Mouse (Mus musculus) urinary bladder, postnatal 36 days (tissue): Measurements from ENCODE around the gene Arhgef26.

Source experiments
- DNase-seq, 2 experiments: peaks; one replicate each; pipeline ENCODE4 v3.0.0; 2022; ENCODE audit warnings: low spot score in 2 of 2, mixed read lengths in 1 of 2

The Arhgef26 gene

GRCm38 (mm10) chr3:62382853-62383252 is 44.7 kb downstream of the Arhgef26 start:
- DNase-seq, result no peak

- DNase-seq, result no peak
These were observed 54.5 kb downstream of the Arhgef26 start for GRCm38 (mm10) chr3:62392636-62393035.

DNA sequence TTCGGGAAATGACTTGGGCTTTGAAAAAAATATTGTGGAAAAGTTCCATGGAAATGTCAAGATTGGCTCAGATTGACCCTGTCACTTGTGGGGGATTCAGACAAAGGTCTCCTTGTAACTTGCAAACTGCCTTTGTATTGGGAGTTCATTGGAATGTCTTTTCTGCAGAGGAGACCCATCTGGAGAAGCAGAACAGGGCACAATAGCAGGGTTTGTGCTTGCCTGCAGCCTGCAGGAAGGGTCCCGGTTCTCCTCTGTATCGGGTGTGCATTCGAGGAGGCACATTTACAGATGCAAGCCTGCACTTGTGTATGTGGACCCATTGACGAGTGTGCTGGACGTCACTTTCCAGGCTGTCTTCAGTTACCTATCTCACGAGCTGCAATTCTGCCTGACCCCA is 56.1 kb downstream of the Arhgef26 start:
- no peak for DNase-seq

DNA sequence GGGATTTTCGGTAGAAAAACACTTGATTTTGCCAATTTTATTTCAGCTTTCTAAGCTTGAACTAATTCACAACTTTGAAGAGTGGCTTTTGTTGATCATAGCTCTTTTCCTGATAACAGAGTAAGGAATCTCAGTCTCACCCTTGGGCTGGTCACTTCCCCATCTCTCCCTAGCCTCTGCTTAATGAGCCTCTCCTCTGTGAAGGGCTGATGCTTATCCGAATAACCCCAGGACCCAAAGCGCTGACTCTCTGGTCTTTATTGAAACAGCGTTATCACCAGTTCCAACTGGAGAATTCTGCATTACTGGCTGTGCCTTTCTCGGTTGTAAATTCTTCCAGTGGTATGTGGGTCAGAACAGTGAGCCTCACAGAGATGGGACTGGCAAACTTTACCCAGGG is 57.2 kb downstream of the Arhgef26 start:
- no peak for DNase-seq

DNA sequence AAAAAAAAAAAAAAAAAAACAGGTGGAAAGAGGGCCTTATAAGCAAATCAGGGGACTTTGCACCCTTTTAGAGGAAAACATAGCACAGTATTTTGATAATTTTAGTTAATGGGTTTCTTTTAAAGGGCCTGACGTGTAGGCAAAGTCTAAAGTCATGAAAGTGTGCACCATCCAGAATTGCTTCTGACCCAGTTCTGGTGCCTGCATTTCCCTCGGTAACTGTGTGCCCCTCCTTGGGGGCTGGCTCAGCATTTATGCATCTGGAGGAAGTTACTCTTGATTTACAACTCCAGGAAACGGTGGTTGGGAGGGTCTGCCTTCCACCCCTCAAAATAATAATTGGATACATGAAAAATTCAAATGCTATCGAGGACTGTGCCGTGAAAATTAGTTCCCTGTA is 58.0 kb downstream of the Arhgef26 start:
- no peak for DNase-seq

GRCm38 (mm10) chr3:62398094-62398493 is 60.0 kb downstream of the Arhgef26 start:
- no peak for DNase-seq

DNA sequence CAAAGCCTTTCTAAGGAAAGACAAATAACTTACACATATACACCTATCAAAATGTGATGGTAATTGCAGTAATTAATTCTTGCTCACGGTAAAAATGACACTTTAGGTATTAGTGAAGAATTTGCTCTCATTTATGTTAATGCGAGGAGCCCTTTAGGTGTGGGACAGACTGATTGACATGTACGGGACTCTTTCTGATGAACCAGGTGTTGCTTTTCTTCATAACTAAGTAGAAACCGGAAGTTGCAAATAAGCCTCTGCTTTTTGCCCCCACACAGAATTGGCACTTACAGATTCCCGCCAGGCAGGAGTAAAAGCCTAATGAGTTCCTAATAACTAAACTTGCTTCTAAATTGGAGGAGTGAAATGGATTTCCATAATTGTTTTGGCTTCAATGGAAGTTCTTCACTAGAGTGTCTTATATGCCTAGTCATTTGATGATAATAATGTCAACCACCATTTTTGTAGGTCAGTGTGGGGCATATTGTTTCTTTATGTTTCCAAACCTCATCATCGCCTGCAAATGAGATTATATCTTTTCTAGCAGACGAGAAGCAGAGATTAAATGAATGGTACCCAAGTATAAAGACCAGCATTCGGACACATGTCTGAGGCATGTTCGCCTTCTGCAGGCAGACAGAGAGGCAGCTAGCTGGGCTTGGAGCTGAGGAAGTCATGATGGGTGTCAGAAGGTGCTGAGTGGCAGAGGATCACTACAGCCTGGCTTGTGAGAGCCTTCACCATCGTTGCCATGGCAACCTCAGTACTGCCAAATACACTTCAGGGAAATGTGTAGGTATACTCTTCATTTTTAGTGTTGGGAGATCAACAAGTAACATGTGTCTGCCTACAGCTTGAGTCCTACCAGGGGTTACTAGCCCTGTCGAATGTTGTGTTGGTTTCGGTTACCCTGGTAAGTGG is 61.9 kb downstream of the Arhgef26 start:
- no peak for DNase-seq

GRCm38 (mm10) chr3:62402466-62402865 is 64.3 kb downstream of the Arhgef26 start:
- DNase-seq, result no peak

- DNase-seq, result no peak
These were observed 66.5 kb downstream of the Arhgef26 start for GRCm38 (mm10) chr3:62404477-62405246.

GRCm38 (mm10) chr3:62409555-62410182 is 71.5 kb downstream of the Arhgef26 start:
- no peak for DNase-seq

GRCm38 (mm10) chr3:62410491-62410890 is 72.3 kb downstream of the Arhgef26 start:
- no peak for DNase-seq

GRCm38 (mm10) chr3:62412704-62413103 is 74.6 kb downstream of the Arhgef26 start:
- peak; percentile 62 to 70 for DNase-seq

DNA sequence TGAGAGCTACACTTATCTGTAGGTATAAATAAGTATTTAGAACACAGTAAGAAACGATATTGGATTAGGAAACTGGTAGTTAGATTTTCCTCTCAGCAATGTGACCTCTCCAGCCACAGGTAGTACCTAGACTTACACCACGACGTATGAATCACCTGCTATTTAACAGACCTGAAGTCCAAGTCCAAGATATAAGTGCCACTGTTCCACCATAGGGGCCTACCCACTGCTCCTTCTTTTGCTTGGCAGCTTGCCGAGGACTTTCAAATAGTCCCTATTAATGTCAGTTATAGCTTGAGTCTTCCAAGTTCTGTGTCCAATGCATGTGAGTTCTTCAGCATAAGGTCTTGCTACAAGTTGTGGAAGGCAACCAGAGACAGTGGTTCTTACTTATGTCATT is 76.8 kb downstream of the Arhgef26 start:
- DNase-seq, result no peak

- DNase-seq, result no peak
These were observed 79.3 kb downstream of the Arhgef26 start for GRCm38 (mm10) chr3:62417458-62417857.

DNA sequence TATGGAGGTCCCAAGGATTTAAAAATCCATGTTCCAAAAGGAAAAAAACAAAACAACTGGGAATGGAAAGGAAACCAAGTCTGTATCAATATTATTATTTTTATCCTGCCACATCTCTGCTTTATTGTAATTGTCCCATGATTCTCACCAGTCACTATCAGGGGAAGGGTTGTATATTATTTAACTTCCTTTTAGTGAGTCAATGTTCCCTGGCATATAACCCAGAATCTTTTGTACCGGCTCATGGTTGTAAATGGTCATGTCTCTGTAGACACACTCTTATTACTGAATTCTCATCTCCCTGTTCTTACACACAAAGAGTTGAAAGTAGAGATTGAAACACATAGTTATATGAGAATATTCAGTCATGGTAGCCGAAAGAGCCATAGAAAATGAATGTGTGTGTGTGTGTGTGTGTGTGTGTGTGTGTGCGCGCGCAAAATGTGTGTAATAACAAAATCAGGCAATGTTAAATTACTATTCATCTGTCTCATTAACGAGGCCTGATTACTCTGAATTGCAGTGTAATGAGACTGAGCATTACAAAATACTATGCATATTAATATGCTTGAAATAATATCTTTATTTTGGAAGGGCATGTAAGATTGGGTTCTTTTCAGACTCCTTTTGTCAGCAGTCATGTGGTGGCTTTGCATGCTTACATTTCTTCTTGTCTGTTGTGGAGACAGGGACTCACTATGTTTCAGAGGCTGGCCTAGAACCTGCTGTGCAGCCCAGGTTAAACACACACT is 80.4 kb downstream of the Arhgef26 start:
- no peak for DNase-seq

- DNase-seq, result no peak
These were observed 95.5 kb downstream of the Arhgef26 start for GRCm38 (mm10) chr3:62433675-62434074.

DNA sequence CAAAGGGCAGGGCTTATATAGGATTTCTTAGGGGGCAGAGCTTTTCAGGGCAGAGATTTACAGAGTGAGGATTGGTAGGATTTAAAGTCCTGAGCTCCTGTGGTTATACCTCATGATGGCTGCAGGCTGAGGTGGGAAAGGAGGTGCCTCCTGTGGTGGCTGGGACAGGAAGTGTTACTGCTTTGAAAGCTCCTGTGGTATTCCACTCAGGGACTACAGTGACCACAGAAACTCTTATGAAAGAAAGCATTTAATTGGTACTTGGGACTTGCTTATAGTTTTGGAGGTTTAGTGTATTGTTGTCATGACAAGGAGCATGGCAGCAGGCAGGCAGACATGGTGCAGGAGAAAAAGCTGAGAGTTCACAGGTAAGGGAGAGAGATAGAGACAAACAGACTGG is 97.8 kb downstream of the Arhgef26 start:
- DNase-seq, result no peak

- DNase-seq, result no peak
These were observed 102.4 kb downstream of the Arhgef26 start for GRCm38 (mm10) chr3:62440431-62440969.

GRCm38 (mm10) chr3:62443582-62444194 is 105.5 kb downstream of the Arhgef26 start:
- no peak for DNase-seq

- no peak for DNase-seq
These were observed 108.1 kb downstream of the Arhgef26 start for GRCm38 (mm10) chr3:62446271-62446670.

DNA sequence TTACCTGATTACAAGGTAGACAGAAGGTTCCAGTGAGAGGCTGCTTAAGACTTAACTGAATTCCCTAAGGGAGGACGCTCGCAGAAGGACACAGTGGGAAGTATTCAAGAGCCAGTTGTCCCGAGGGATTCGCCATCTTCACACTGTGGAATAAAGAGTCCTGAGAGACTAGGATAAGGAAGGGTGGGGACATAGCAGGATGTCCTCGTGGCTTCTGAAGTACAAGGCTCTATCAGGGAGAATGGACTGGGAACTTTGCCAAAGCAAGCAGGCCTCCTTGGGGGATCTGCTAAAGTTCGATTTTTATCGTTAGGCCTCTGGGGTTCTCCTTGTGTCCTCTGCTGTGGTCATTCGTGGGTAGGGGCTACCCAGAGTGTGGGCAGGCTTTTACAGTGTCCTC is 109.0 kb downstream of the Arhgef26 start:
- no peak for DNase-seq
